Mouse (Mus musculus) cerebellum, adult 2 months (tissue): Measurements from ENCODE around the gene Olfr441. TPM values are rescaled to one million over a fixed set of nuclear protein-coding genes. Genes with fewer than 3 reads are reported as not detected.
"Not testable (repeated sequence)": the region's sequence is repeated elsewhere in the genome, so short reads cannot be mapped to it uniquely, and the experiment has no call there.

Experiments
- DNase-seq, 2 experiments: peaks; one replicate each; pipeline ENCODE4 v3.0.0; 2021
- H3K27ac ChIP-seq: fragments of 200-500 bp; 2 replicates; pipeline ENCODE4 v1.5.1; 2012; ENCODE audit warnings: low read length, control low read depth, inconsistent platforms; ENCODE audit not compliant: insufficient read depth
- H3K27me3 ChIP-seq: fragments of 200-500 bp; 2 replicates; pipeline ENCODE4 v1.6.1; 2012; ENCODE audit warnings: inconsistent platforms, mild to moderate bottlenecking, low read length, moderate library complexity; ENCODE audit not compliant: control insufficient read depth, insufficient read depth
- H3K4me1 ChIP-seq: fragments of 200-500 bp; 2 replicates; pipeline ENCODE4 v1.6.1; 2011; ENCODE audit warnings: low read length; ENCODE audit not compliant: control insufficient read depth, insufficient read depth
- H3K4me3 ChIP-seq: fragments of 200-500 bp; replicated peaks from 2 replicates; pipeline ENCODE3; 2011; ENCODE audit warnings: mild to moderate bottlenecking, low read depth, low read length, control low read depth; ENCODE audit not compliant: insufficient read depth
- CTCF ChIP-seq: fragments of 200-500 bp; IDR thresholded peaks from 2 replicates; pipeline ENCODE4 v1.5.1; 2011; ENCODE audit warnings: low read depth, mild to moderate bottlenecking, control low read depth, low read length, moderate library complexity, borderline replicate concordance; ENCODE audit not compliant: insufficient read depth
- POLR2A ChIP-seq: fragments of 200-500 bp; IDR thresholded peaks from 2 replicates; pipeline ENCODE4 v1.6.1; 2011; ENCODE audit warnings: low read length, control low read depth, borderline replicate concordance; ENCODE audit not compliant: insufficient read depth
- WGBS: fragments of 180-500 bp; shearing (Covaris S2); methylation state at CpG from one replicate; pipeline ENCODE4 v1.1.7; 2018; 5-methylcytosine and 5-hydroxymethylcytosine counted together
- polyA plus RNA-seq: library from polyadenylated mRNA; depleted of rRNA; stranded (reverse); fragments of >200 nt; gene quantifications from 2 replicates; pipeline ENCODE4 v1.2.3, GENCODE M21; 2012; rRNA removed

Olfr441 gene
- not detected in 2 replicates for polyA plus RNA-seq

DNA sequence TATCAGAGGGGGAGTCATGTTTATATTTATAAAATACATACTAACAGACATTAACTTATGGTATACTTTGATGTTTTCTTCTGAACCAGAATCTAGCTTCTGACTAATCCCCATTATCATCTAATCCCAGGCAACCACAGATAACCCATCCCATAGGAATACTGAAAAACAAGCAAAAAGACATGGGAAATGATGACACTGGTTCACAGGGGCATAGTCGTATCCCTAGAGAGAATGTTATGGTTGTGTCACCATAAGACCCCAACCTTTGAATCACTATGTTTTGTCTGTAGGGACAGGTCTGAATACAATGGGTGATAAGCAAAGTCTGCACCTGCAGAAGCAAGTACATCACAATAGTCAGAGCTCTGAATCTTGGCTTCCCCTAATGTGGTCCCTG lies at the start of gene Olfr441:
Gene Olfr441, plus strand, starts transcription at position 301 of the 400 bp plus-strand sequence.
- WGBS = 84% methylated on average over 1 of the region's 1 CpGs
- H3K4me1 ChIP-seq, H3K27me3 ChIP-seq, DNase-seq, H3K4me3 ChIP-seq, H3K27ac ChIP-seq: not testable (repeated sequence)

- Histone ChIP-seq H3K27me3 (no peaks in the 10 kb centered on the region), H3K4me3 (no peak overlapping the region), H3K27ac (no peak overlapping the region), H3K4me1 (no peaks in the 10 kb centered on the region)
- TF ChIP-seq CTCF = no peak
- no peak for TF ChIP-seq POLR2A
- 19% methylated on average over 2 of the region's 2 CpGs for WGBS
- DNase-seq = peak in 1 of 2 experiments; percentile 4
Observed at GRCm38 (mm10) chr6:43078750-43079149, 27.4 kb upstream of the Olfr441 start.

GRCm38 (mm10) chr6:43081405-43081804 lies 24.8 kb upstream of the Olfr441 start:
- not testable (repeated sequence) for H3K27me3 ChIP-seq, H3K4me1 ChIP-seq, H3K4me3 ChIP-seq, DNase-seq, H3K27ac ChIP-seq

DNA sequence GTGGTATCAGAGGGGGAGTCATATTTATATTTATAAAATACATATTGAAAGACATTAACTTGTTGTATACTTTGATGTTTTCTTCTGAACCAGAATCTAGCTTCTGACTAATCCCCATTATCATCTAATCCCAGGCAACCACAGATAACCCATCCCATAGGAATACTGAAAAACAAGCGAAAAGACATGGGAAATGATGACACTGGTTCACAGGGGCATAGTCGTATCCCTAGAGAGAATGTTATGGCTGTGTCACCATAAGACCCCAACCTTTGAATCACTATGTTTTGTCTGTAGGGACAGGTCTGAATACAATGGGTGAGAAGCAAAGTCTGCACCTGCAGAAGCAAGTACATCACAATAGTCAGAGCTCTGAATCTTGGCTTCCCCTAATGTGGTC lies 40.1 kb downstream of the Olfr441 start, which contains the start of gene Olfr237-ps1:
Gene Olfr237-ps1, plus strand, starts transcription at position 301 of the 400 bp plus-strand sequence.
- not testable (repeated sequence) for H3K27me3 ChIP-seq, H3K4me1 ChIP-seq, H3K4me3 ChIP-seq, DNase-seq, H3K27ac ChIP-seq
- WGBS = 85% methylated on average over 2 of the region's 2 CpGs

GRCm38 (mm10) chr6:43159502-43159901 lies 53.3 kb downstream of the Olfr441 start:
- H3K4me1 ChIP-seq = peaks cover 7% of the 10 kb centered on the region; the same call in 1 of the 2 replicates
- no peaks in the 10 kb centered on the region for H3K27me3 ChIP-seq
- WGBS = 4% methylated on average over 1 of the region's 1 CpGs
- no peak overlapping the region for H3K4me3 ChIP-seq
- TF ChIP-seq CTCF (no peak), POLR2A (no peak)
- no peak overlapping the region for H3K27ac ChIP-seq
- DNase-seq = peak; percentile 31 to 77

DNA sequence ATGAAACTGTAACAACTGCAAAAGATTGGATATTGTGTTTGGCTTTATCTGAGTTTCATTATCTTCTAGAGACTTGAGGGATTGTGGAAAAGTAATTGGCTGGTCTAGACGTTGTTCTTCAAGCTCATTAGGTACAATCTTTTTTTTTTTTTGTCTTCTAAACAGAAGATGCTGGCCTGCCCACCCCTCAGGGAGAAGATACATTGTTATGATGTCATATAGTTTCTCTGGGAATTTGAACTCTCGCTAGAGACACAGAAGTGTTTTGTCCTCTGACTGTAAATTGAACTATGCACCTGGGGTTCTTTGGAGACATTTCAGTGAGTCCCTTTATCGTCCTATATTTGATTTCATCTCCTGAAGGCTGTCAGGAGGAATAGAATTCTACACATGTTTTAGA lies 56.8 kb downstream of the Olfr441 start, which contains the start of gene Olfr437:
Gene Olfr437, plus strand, starts transcription at position 301 of the 400 bp plus-strand sequence.
- WGBS = 81% methylated on average over 3 of the region's 3 CpGs
- H3K4me3 ChIP-seq = no peak within 1 kb of the TSS
- H3K27ac ChIP-seq = no peak within 1 kb of the TSS
- peaks cover 10% of the 10 kb centered on the region; the same call in 1 of the 2 replicates for H3K4me1 ChIP-seq
- no peaks in the 10 kb centered on the region for H3K27me3 ChIP-seq
- no peak for DNase-seq
- TF ChIP-seq POLR2A (no peak), CTCF (no peak)

DNA sequence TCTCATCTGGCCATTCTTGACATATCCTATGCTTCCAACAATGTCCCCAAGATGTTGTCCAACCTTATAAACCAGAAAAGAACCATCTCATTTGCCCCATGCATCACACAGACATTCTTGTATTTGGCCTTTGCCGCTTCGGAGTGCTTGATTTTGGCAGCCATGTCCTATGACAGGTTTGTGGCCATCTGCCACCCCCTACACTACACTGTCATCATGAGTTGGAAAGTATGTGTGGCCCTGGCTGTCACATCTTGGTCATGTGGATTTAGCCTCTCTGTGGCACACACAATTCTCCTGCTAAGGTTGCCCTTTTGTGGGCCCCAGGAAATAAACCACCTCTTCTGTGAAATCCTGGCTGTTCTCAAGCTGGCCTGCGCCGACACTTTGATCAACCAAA lies 61.1 kb downstream of the Olfr441 start:
- Histone ChIP-seq H3K4me1 (peaks cover 2% of the 10 kb centered on the region; the same call in 1 of the 2 replicates), H3K27me3 (no peaks in the 10 kb centered on the region), H3K27ac (no peak overlapping the region), H3K4me3 (no peak overlapping the region)
- WGBS = 37% methylated on average over 4 of the region's 4 CpGs
- DNase-seq = peak; percentile 25 to 51
- TF ChIP-seq CTCF (no peak), POLR2A (no peak)

Other genes starting within 250 kb of the Olfr441 start
- gene Olfr448, start 215.9 kb upstream of the Olfr441 start, polyA plus RNA-seq = not detected in 2 replicates
- not detected in 2 replicates for gene Olfr447, start 197.5 kb upstream of the Olfr441 start, polyA plus RNA-seq
- gene Olfr446, start 185.0 kb upstream of the Olfr441 start, polyA plus RNA-seq = not detected in 2 replicates
- not detected in 2 replicates for gene Olfr444, start 157.3 kb upstream of the Olfr441 start, polyA plus RNA-seq
- gene Olfr237-ps1, start 40.2 kb downstream of the Olfr441 start, polyA plus RNA-seq = not detected in 2 replicates
- not detected in 2 replicates for gene Olfr437, start 56.9 kb downstream of the Olfr441 start, polyA plus RNA-seq
- not detected in 2 replicates for gene Olfr13, start 65.8 kb downstream of the Olfr441 start, polyA plus RNA-seq
- not detected in 2 replicates for gene Olfr435, start 90.8 kb downstream of the Olfr441 start, polyA plus RNA-seq
- gene Olfr434, start 106.7 kb downstream of the Olfr441 start, polyA plus RNA-seq = not detected in 2 replicates
- not detected in 2 replicates for gene Olfr47, start 125.2 kb downstream of the Olfr441 start, polyA plus RNA-seq
- gene Arhgef5, start 159.2 kb downstream of the Olfr441 start, polyA plus RNA-seq = 2.4 and 2.9 TPM in 2 replicates
- 0.10 TPM in 1 of 2 replicates, not detected in the other for gene Nobox, start 203.2 kb downstream of the Olfr441 start, polyA plus RNA-seq